Mouse (Mus musculus) left cerebral cortex, adult 8-10 months (tissue): ENCODE results near the gene Adam1a. TPM values are rescaled to one million over a fixed set of nuclear protein-coding genes. Genes with fewer than 3 reads are reported as not detected.
A peak's percentile ranks its signal among the peaks of the same experiment; 100 is the strongest.

Experiments used
- DNase-seq, 2 experiments: peaks; one replicate each; pipeline ENCODE4 v3.0.0; 2022; ENCODE audit warnings: low spot score in 2 of 2
- total RNA-seq, 4 experiments: library from RNA; stranded (reverse); gene quantifications; 2 replicates each; pipeline ENCODE4 v1.2.4; 2022

The Adam1a gene
- 10 to 100 TPM in 3 of 4 experiments, 1 to 10 TPM in 1; 8.7 to 12.4 (median 11.5) TPM for total RNA-seq

DNA sequence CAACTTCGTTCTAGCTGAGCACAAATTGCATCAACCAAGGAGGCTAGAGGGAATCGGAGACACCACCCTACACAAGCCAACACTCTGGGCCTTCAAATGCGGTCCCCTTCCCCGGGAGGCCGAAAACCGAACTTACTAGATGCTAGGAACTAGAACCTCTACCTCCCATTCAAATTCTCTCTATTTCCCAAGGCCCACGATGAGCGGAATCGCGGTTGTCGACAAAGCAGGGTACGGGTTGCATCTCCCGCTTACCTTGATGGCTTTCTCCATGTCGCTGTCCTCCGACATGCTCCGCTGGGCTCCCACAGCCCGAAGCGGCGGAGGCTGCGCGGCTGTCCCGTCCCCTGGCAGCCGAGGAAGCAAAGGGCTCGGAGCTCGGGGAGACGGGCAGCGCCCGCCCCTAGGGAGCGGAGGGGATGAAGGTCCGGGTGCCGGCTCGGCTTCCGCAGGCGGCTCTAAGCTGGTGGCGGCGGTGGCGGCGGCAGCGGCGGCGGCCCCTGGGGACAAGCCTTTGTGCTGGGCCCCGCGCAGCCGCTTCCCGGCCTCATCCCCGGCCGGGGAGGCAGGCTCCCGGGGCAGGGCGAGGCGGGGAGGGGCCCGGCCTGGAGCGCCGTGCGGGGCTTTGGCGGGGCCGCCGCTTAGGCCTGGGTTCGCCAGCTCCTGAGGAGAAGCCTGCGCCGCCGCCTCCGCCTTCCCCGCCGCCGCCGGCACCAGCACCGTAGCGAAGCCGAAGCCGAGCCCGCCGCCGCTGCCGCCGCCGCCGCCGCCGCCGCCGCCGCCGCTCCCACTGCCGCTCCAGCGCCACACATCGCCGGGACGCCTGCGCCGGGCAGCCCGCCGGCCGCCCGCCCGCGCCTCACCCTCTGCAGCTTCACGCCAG is at the start of gene Adam1a, which contains the start of gene Gm42878:
Adam1a (minus strand) TSS at position 573 of the 883 bp plus-strand sequence.
Gm42878 (minus strand) TSS at position 573 of the 883 bp plus-strand sequence.
- peak; percentile 13 to 27 for DNase-seq

DNA sequence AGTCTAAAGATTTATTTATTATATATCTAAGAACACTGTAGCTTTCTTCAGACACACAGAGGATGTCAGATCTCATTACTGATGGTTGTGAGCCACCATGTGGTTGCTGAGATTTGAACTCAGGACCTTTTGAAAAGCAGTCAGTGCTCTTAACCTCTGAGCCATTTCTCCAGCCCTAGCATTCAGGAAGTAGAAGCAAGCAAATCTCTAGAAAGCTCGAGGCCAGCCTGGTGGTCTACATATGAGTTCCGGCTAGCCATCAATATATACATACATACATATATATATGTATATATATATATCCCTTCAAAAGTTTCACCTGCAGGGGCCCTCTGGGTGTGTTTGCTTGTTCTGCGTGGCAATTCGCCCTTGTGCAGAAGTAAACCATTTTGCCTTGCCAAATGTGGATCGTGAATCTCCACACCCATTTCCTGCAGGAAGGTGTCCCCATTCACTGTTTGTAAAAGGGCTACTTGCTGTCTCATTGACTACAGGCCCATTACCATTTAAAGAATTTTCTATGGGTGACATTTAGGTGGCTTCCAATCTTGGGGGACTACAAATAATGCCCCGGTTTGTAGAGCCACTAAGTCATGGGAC is 49.5 kb upstream of the Adam1a start:
- DNase-seq: no peak

- DNase-seq: peak; percentile 60 to 75
Measured at GRCm38 (mm10) chr5:121593451-121594401, 48.4 kb upstream of the Adam1a start, which contains the start of gene Aldh2. Gene Aldh2, minus strand, starts transcription at chr5:121593824.

DNA sequence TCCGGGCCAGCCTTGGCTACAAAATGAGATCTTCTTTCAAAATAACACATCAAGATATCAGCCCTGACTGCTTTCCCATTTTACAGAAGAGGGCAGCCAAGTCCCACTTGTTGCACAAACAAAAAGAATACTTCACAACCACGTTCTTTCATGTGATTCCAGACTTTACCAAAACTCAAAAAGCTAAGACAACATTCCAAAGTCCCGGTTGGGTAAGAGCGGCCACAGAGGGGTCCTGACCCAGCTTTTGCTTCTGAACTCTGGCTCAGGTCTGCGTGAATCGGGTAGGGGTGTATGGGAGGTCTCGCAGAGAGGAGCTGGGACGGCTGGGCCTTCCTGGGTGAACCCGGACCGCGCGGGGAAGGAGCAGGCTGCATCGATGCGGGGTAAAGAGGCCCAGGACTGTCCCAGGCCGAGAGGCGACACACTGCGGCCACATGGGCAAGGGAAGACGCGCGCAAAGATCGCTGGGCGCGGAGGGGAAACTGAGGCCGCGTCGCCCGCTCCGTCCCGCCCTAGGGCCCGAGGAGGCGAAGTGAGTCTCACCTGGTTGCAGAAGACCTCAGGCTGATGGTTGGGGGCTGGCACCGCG is 47.6 kb upstream of the Adam1a start:
- DNase-seq: no peak

- no peak for DNase-seq
Measured at GRCm38 (mm10) chr5:121592064-121592815, 47.0 kb upstream of the Adam1a start.

DNA sequence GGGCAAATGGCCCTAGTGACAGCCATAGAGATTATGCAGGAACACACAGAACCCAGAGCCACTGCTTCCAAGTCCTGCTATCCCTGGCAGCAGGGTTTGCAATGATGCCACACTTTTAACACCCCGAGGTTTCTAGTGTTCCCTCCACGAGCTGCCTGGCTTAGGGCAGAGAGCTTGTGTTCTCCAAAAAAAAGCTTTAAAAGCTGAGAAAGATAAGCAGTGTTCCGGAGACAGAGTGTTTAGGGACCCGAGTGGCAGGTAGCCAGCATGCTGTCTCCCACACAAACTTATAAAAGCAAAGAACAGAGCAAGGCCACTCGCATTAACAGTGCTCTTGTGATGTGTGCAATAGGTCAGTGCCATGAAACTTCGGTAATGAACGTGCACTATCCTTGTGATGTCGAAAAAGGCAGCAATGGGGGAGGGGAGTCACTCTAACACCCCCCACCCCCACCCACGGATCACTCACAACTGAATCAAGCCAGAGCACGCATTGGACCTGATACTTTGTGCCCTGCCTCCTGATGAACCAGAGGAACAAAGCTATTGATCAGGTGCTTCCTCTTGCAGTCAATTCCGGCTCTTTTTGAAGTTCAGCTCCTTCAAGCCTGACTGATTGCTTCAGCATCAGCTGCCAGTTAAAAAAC is 46.3 kb upstream of the Adam1a start:
- no peak for DNase-seq

- DNase-seq: no peak
Measured at GRCm38 (mm10) chr5:121589928-121590327, 44.6 kb upstream of the Adam1a start.

DNA sequence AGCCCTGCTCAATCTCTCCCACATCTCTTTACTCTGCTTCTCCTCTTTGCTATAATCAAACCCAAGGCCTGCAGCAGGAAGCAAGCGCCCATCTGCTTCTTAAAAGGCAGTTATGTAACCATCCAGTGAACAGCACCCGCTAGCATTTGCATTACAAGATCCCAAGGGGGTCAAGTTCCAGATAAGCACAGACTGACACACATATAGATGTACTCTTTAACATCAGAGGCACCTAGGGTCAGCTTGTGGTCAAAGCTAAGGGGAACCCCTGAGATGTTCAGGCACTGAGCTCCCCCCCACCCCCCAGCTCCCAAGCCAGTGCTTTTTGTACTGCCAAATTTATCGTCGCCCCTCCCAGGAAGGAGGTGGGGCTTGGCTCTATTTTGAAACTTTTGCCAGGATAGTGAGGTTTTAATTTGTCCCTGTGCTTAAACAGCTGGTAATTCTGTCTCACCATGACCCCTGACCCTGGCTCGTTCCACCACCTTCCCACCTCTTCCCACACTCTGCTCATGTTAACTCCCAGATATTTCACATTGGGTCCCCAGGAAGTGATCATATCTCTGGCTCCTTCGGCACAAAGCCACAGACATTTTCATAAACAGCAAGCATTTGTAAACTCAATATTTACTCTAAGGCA is 41.2 kb upstream of the Adam1a start:
- DNase-seq: peak; percentile 30 to 71

- DNase-seq: no peak
Measured at GRCm38 (mm10) chr5:121585699-121586098, 40.4 kb upstream of the Adam1a start.

- no peak for DNase-seq
Measured at GRCm38 (mm10) chr5:121585005-121585404, 39.7 kb upstream of the Adam1a start.

GRCm38 (mm10) chr5:121583765-121584501 is 38.7 kb upstream of the Adam1a start:
- DNase-seq: peak; percentile 36 to 71

DNA sequence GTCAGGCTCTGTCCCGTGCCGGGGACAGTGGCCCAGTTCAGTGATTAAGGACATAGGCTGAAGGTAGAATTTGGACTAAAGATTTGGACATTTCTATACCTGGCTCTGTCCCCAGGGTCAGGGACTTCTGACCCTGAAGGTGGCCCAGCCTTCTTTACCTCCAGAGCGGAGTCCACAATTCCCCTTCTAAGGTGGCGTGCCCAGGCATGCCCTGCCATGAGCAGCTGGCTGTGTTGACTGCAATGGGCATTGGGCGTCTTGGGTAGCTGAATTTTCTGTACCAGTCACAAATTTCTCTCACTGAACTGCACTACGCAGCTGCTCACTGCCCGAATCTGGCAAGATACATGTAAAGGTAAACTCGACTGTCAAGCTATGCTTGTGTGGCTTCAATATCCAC is 36.7 kb upstream of the Adam1a start:
- DNase-seq: no peak

- no peak for DNase-seq
Measured at GRCm38 (mm10) chr5:121576927-121577488, 31.7 kb upstream of the Adam1a start.

GRCm38 (mm10) chr5:121575867-121576266 is 30.6 kb upstream of the Adam1a start:
- no peak for DNase-seq

GRCm38 (mm10) chr5:121574145-121574544 is 28.9 kb upstream of the Adam1a start:
- DNase-seq: no peak

GRCm38 (mm10) chr5:121570787-121571186 is 25.5 kb upstream of the Adam1a start:
- DNase-seq: no peak

DNA sequence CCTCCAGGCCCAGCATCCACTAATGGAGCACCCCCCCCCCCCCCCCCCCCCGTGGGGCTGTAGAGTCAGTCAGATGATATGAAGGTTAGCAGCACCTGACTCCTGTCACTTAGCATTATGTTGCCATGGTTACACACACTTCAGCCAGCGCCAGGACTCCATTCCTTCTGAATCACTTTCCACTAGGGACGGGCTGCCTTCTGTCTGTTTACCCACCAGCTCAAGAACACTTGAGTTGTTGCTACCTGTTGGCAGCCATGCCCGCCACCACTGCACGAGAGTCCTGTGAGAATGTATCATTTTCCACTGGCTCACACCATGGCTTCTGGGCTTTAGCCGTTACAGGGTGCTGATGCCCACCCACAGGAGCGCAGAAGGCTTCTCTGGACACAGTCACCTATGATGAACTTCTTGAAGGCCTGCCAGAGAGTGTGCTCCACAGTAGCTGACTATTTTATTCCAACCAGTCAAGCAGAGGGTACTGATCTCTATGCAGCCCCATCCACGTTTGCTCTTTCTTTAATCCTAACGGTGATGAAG is 24.7 kb upstream of the Adam1a start:
- DNase-seq: no peak
